Mouse (Mus musculus): ENCODE data around the gene Fam47e. TPM values are rescaled to one million over a fixed set of nuclear protein-coding genes. Genes with fewer than 3 reads are reported as not detected.

The Fam47e gene
- total and polyA plus RNA-seq, 3 experiments: not detected

GRCm38 (mm10) chr5:92621883-92622282, 67.0 kb downstream of the Fam47e start:
- no peak overlapping the region for H3K27ac ChIP-seq (ENCODE audit: insufficient read depth, low read depth)
- H3K9ac ChIP-seq (ENCODE audit: insufficient read depth, low read depth): no peak overlapping the region
- in situ Hi-C loops (cut with MboI; ENCODE audit: low pct_ligation_motif_present, low pct_unique_long_range_greater_than_20kb, low sequenced_read_pairs) (no loop called here), dilution Hi-C loops (cut with MboI; ENCODE audit: extremely low pct_ligation_motif_present, extremely low pct_unique_long_range_greater_than_20kb, low sequenced_read_pairs) (no loop called here)
- no peak overlapping the region for H3K4me3 ChIP-seq (replicated peaks in 1 of 3; ENCODE audit: low read depth in 2 of 3, low read length in 2 of 3, poor library complexity in 1 of 3)
- no peaks in the 10 kb centered on the region for H3K79me2 ChIP-seq (replicated peaks; ENCODE audit: control insufficient read depth, extremely low read depth, insufficient read depth, poor library complexity, severe bottlenecking)
- H3K27me3 ChIP-seq (replicated peaks): no peaks in the 10 kb centered on the region
- H3K36me3 ChIP-seq (replicated peaks in 1 of 2; ENCODE audit: control insufficient read depth in 1 of 2, insufficient read depth in 1 of 2, low read length in 1 of 2): no peaks in the 10 kb centered on the region
- TF ChIP-seq IRF4 (IDR thresholded peaks at IDR 0.05; ENCODE audit: low read depth, low read length) (no peak), CHD1 (IDR thresholded peaks at IDR 0.05; ENCODE audit: low read depth, low read length) (no peak), ZNF384 (IDR thresholded peaks at IDR 0.05; ENCODE audit: low read depth, low read length) (no peak), MYC (IDR thresholded peaks at IDR 0.05; ENCODE audit: low read depth, low read length) (no peak), ZKSCAN1 (IDR thresholded peaks at IDR 0.05; ENCODE audit: borderline replicate concordance, low read depth, low read length) (no peak), SIN3A (IDR thresholded peaks at IDR 0.05; ENCODE audit: low read length) (no peak), EP300 (IDR thresholded peaks at IDR 0.05; ENCODE audit: low read length) (no peak)
- H3K4me1 ChIP-seq (ENCODE audit: control insufficient read depth in 1 of 2, insufficient read depth in 2 of 2): peaks cover 0 to 7% of the 10 kb centered on the region in 2 experiments; a peak in 1 of 4 replicates
- no peak for DNase-seq (ENCODE audit: extremely low read depth)
- no peaks in the 10 kb centered on the region for H3K9me3 ChIP-seq (replicated peaks; ENCODE audit: low read length)
- no peak overlapping the region for H3K4me2 ChIP-seq (ENCODE audit: insufficient read depth, low read depth, poor library complexity, severe bottlenecking)

- in situ Hi-C loops (cut with MboI; ENCODE audit: low pct_ligation_motif_present, low pct_unique_long_range_greater_than_20kb, low sequenced_read_pairs): no loop called here
- dilution Hi-C loops (cut with MboI; ENCODE audit: extremely low pct_ligation_motif_present, extremely low pct_unique_long_range_greater_than_20kb, low sequenced_read_pairs): no loop called here
- Histone ChIP-seq H3K27ac (ENCODE audit: insufficient read depth, low read depth) (no peak overlapping the region), H3K27me3 (replicated peaks) (no peaks in the 10 kb centered on the region), H3K4me3 (replicated peaks in 1 of 3; ENCODE audit: low read depth in 2 of 3, low read length in 2 of 3, poor library complexity in 1 of 3) (no peak overlapping the region), H3K9ac (ENCODE audit: insufficient read depth, low read depth) (no peak overlapping the region), H3K4me2 (ENCODE audit: insufficient read depth, low read depth, poor library complexity, severe bottlenecking) (no peak overlapping the region), H3K4me1 (ENCODE audit: control insufficient read depth in 1 of 2, insufficient read depth in 2 of 2) (peaks cover 0 to 7% of the 10 kb centered on the region in 2 experiments; a peak in 1 of 4 replicates), H3K9me3 (replicated peaks; ENCODE audit: low read length) (no peaks in the 10 kb centered on the region), H3K79me2 (replicated peaks; ENCODE audit: control insufficient read depth, extremely low read depth, insufficient read depth, poor library complexity, severe bottlenecking) (no peaks in the 10 kb centered on the region), H3K36me3 (replicated peaks in 1 of 2; ENCODE audit: control insufficient read depth in 1 of 2, insufficient read depth in 1 of 2, low read length in 1 of 2) (no peaks in the 10 kb centered on the region)
- DNase-seq (ENCODE audit: extremely low read depth): no peak
- TF ChIP-seq JUND (conservative IDR thresholded peaks at IDR 0.05; ENCODE audit: low read depth, low read length): no peak
- TF ChIP-seq ELF1 (IDR thresholded peaks at IDR 0.05; ENCODE audit: low read depth, low read length): no peak
- TF ChIP-seq HCFC1 (IDR thresholded peaks at IDR 0.05; ENCODE audit: low read depth, low read length): no peak
- no peak for TF ChIP-seq MAX (IDR thresholded peaks at IDR 0.05; ENCODE audit: low read length)
- TF ChIP-seq USF2 (conservative IDR thresholded peaks at IDR 0.05; ENCODE audit: low read depth, low read length): no peak
- TF ChIP-seq CHD2 (IDR thresholded peaks at IDR 0.05; ENCODE audit: low read length): no peak
- no peak for TF ChIP-seq JUN (IDR thresholded peaks at IDR 0.05; ENCODE audit: insufficient read depth, low read depth, low read length)
These were observed 73.0 kb downstream of the Fam47e start for GRCm38 (mm10) chr5:92627896-92628295.

- Histone ChIP-seq H3K27me3 (replicated peaks) (no peaks in the 10 kb centered on the region), H3K27ac (ENCODE audit: insufficient read depth, low read depth) (no peak overlapping the region), H3K79me2 (replicated peaks; ENCODE audit: control insufficient read depth, extremely low read depth, insufficient read depth, poor library complexity, severe bottlenecking) (no peaks in the 10 kb centered on the region), H3K9me3 (replicated peaks; ENCODE audit: low read length) (no peaks in the 10 kb centered on the region), H3K4me2 (ENCODE audit: insufficient read depth, low read depth, poor library complexity, severe bottlenecking) (no peak overlapping the region), H3K4me1 (ENCODE audit: control insufficient read depth in 1 of 2, insufficient read depth in 2 of 2) (no peaks in the 10 kb centered on the region), H3K9ac (ENCODE audit: insufficient read depth, low read depth) (no peak overlapping the region), H3K36me3 (replicated peaks in 1 of 2; ENCODE audit: control insufficient read depth in 1 of 2, insufficient read depth in 1 of 2, low read length in 1 of 2) (no peaks in the 10 kb centered on the region), H3K4me3 (replicated peaks in 1 of 3; ENCODE audit: low read depth in 2 of 3, low read length in 2 of 3, poor library complexity in 1 of 3) (no peak overlapping the region)
- peak; percentile 29 for TF ChIP-seq RAD21 (IDR thresholded peaks at IDR 0.05; ENCODE audit: low read depth, low read length)
- TF ChIP-seq POLR2AphosphoS2 (IDR thresholded peaks at IDR 0.05; ENCODE audit: low read depth, low read length): no peak
- peak in 1 of 2 experiments; percentile 49; a peak in 2 of 4 replicates for TF ChIP-seq CTCF (conservative IDR thresholded peaks at IDR 0.05 in 1 of 2, IDR thresholded peaks at IDR 0.05 in 1 of 2; ENCODE audit: low read depth in 2 of 2, low read length in 2 of 2)
- dilution Hi-C loops (cut with MboI; ENCODE audit: extremely low pct_ligation_motif_present, extremely low pct_unique_long_range_greater_than_20kb, low sequenced_read_pairs) (no loop called here), in situ Hi-C loops (cut with MboI; ENCODE audit: low pct_ligation_motif_present, low pct_unique_long_range_greater_than_20kb, low sequenced_read_pairs) (no loop called here)
- no peak for DNase-seq (ENCODE audit: extremely low read depth)
These were observed 78.7 kb downstream of the Fam47e start for GRCm38 (mm10) chr5:92633526-92633925.
